In genomic region chr7:112202194-112202593, GRCm38 (mm10) we compare ENCODE assay signal across 13 mouse cellular contexts. TPM values are rescaled to one million over a fixed set of nuclear protein-coding genes. Genes with fewer than 3 reads are reported as not detected.
DNase-seq lines count a peak whose midpoint lies in the region; ATAC-seq and TF ChIP-seq lines count a peak whose summit lies in the region.
"Had no signal": no experiment of that assay in that cellular context is flagged by ENCODE, and none has a peak within 500 bp of the region (broad histone marks: within the 10 kb centered on the region; RNA-seq: fewer than 3 reads in every experiment).

No protein-coding gene starts in this region.

- ATAC-seq in stomach, embryonic 15.5 days (ENCODE audit: insufficient read depth, low FRiP score, low read depth): peak; percentile 33

- no peak for TF ChIP-seq POLR2A in cerebellum, adult 2 months (IDR thresholded peaks at IDR 0.05; ENCODE audit: borderline replicate concordance, insufficient read depth, low read length)

- TF ChIP-seq CTCF in cerebellum, adult 2 months (IDR thresholded peaks at IDR 0.05; ENCODE audit: borderline replicate concordance, insufficient read depth, low read depth, low read length): no peak
- no peak for TF ChIP-seq CTCF in layer of hippocampus, adult 2 months (conservative IDR thresholded peaks at IDR 0.05)

- DNase-seq in cerebellum, adult 2 months: no peak
- DNase-seq in cerebellum, adult 8-10 months: no peak
- DNase-seq in layer of hippocampus, adult 2 months (ENCODE audit: low spot score in 2 of 2): peak in 1 of 2 experiments; percentile 65
- DNase-seq in layer of hippocampus, adult 9-10 months (ENCODE audit: low spot score): no peak
- peak; percentile 71 for DNase-seq in fibroblast of lung, adult 2 months (ENCODE audit: low read depth)
- DNase-seq in thymus, postnatal 36 days: no peak
- DNase-seq in lung, postnatal 25 days (ENCODE audit: low spot score): no peak
- DNase-seq: gastrocnemius, postnatal 10 days; layer of hippocampus, postnatal 36 days; thymus, postnatal 14 days had no signal

- H3K36me3 ChIP-seq in stomach, embryonic 15.5 days: no peaks in the 10 kb centered on the region
- H3K36me3 ChIP-seq: hindbrain, embryonic 12.5 days; neural tube, embryonic 13.5 days had no signal

- no peaks in the 10 kb centered on the region for H3K27me3 ChIP-seq in cerebellum, adult 2 months (ENCODE audit: control insufficient read depth, insufficient read depth, low read length)
- H3K27me3 ChIP-seq in stomach, embryonic 15.5 days (replicated peaks): no peaks in the 10 kb centered on the region
- H3K27me3 ChIP-seq: hindbrain, embryonic 12.5 days; neural tube, embryonic 13.5 days had no signal

- no peaks in the 10 kb centered on the region for H3K9me3 ChIP-seq in stomach, embryonic 15.5 days
- H3K9me3 ChIP-seq: neural tube, embryonic 13.5 days had no signal

- no peak overlapping the region for H3K4me3 ChIP-seq in cerebellum, adult 2 months (replicated peaks; ENCODE audit: insufficient read depth, low read depth, low read length)
- no peak overlapping the region for H3K4me3 ChIP-seq in layer of hippocampus, adult 2 months
- H3K4me3 ChIP-seq in stomach, embryonic 15.5 days (replicated peaks): no peak overlapping the region
- H3K4me3 ChIP-seq: hindbrain, embryonic 12.5 days; neural tube, embryonic 13.5 days had no signal

- 47% methylated on average over 4 of the region's 4 CpGs for WGBS in cerebellum, adult 2 months
- WGBS in stomach, embryonic 15.5 days: 40% methylated on average over 4 of the region's 4 CpGs

- H3K27ac ChIP-seq in cerebellum, adult 2 months (ENCODE audit: insufficient read depth, low read length): peak overlapping the region; percentile 97
- H3K27ac ChIP-seq in layer of hippocampus, adult 2 months: peak overlapping the region; percentile 80
- no peak overlapping the region for H3K27ac ChIP-seq in stomach, embryonic 15.5 days
- H3K27ac ChIP-seq: hindbrain, embryonic 12.5 days; neural tube, embryonic 13.5 days had no signal

- H3K4me2 ChIP-seq in stomach, embryonic 15.5 days: no peak overlapping the region
- H3K4me2 ChIP-seq: hindbrain, embryonic 12.5 days; neural tube, embryonic 13.5 days had no signal

- peaks cover 35% of the 10 kb centered on the region for H3K4me1 ChIP-seq in cerebellum, adult 2 months (ENCODE audit: control insufficient read depth, insufficient read depth, low read length)
- peaks cover 8% of the 10 kb centered on the region; the same call in 1 of the 2 replicates for H3K4me1 ChIP-seq in stomach, embryonic 15.5 days
- H3K4me1 ChIP-seq: neural tube, embryonic 13.5 days had no signal

- H3K9ac ChIP-seq in stomach, embryonic 15.5 days: no peak overlapping the region
- H3K9ac ChIP-seq: hindbrain, embryonic 12.5 days; neural tube, embryonic 13.5 days had no signal

RNA-seq across cellular contexts. Expression of gene Mical2, which starts 23.5 kb away (rescaled TPM):
- polyA plus RNA-seq in cerebellum, adult 2 months (2012; rRNA removed): 173 and 203 TPM in 2 replicates
- 100 to 1,000 TPM; 667 to 694 TPM for total RNA-seq in layer of hippocampus, adult 2 months (2021)
- polyA plus RNA-seq in stomach, embryonic 15.5 days (2015; fragmentation: Nextera tagmentation; extraction: Ambion mirVana): 12.5 and 12.7 TPM in 2 replicates

RNA-seq across cellular contexts. Expression of gene Dkk3, which starts 43.3 kb away (rescaled TPM):
- polyA plus RNA-seq in cerebellum, adult 2 months (2012; rRNA removed): 17.1 and 20.4 TPM in 2 replicates
- 100 to 1,000 TPM; 253 to 270 TPM for total RNA-seq in layer of hippocampus, adult 2 months (2021)
- polyA plus RNA-seq in stomach, embryonic 15.5 days (2015; fragmentation: Nextera tagmentation; extraction: Ambion mirVana): 30.7 and 33.1 TPM in 2 replicates

Comparison
In these comparisons a context has a peak if more than half of its experiments do, and no peak if none do; other contexts are left out.
1. RNA of gene Mical2, which starts 23.5 kb away (polyA plus RNA-seq): 173 to 203 TPM in cerebellum, adult 2 months; 12.5 to 12.7 TPM in stomach, embryonic 15.5 days; every median in the first group is over 10 times any median in the second.